Mouse (Mus musculus): ENCODE measurements around the gene Zfp354c. TPM values are rescaled to one million over a fixed set of nuclear protein-coding genes. Genes with fewer than 3 reads are reported as not detected.
A peak's percentile ranks its signal among the peaks of the same experiment; 100 is the strongest.

Gene Zfp354c
- total and polyA plus RNA-seq, 2 experiments from 2014 or later, result 37.1 to 40.8 TPM

GRCm38 (mm10) chr11:50845951-50846350, 18.4 kb upstream of the Zfp354c start:
- no peak overlapping the region for H3K9ac ChIP-seq (replicated peaks; ENCODE audit: low read length)
- WGBS, result 90% methylated on average over 3 of the region's 3 CpGs
- ATAC-seq (no peak), DNase-seq (ENCODE audit: low spot score) (no peak)
- no peak for TF ChIP-seq CTCF (IDR thresholded peaks at IDR 0.05; ENCODE audit: low read depth)
- H3K4me2 ChIP-seq (ENCODE audit: low read depth, low read length), result no peak overlapping the region
- H3K4me3 ChIP-seq (ENCODE audit: low read length), result no peak overlapping the region
- peaks cover 27% of the 10 kb centered on the region for H3K27me3 ChIP-seq (ENCODE audit: insufficient read depth, low read length)
- no peak overlapping the region for H3K27ac ChIP-seq
- H3K36me3 ChIP-seq (ENCODE audit: insufficient read depth, low read length), result no peaks in the 10 kb centered on the region
- H3K4me1 ChIP-seq (ENCODE audit: insufficient read depth, low read length), result peaks cover 8% of the 10 kb centered on the region
- no peaks in the 10 kb centered on the region for H3K9me3 ChIP-seq (ENCODE audit: low read length)

GRCm38 (mm10) chr11:50841023-50841735, 13.7 kb upstream of the Zfp354c start, which contains the start of gene Zfp879:
Gene Zfp879 (minus strand): TSS chr11:50841552.
- peaks cover 9% of the 10 kb centered on the region for H3K4me1 ChIP-seq (ENCODE audit: insufficient read depth, low read length)
- ATAC-seq, result peak; percentile 97
- WGBS, result 16% methylated on average over 22 of the region's 22 CpGs

GRCm38 (mm10) chr11:50835727-50836126, 8.2 kb upstream of the Zfp354c start:
- H3K4me3 ChIP-seq (ENCODE audit: low read length), result no peak overlapping the region
- no peak for ATAC-seq
- H3K27ac ChIP-seq, result no peak overlapping the region
- H3K4me1 ChIP-seq (ENCODE audit: insufficient read depth, low read length), result peaks cover 4% of the 10 kb centered on the region
- TF ChIP-seq CTCF (IDR thresholded peaks at IDR 0.05; ENCODE audit: low read depth), result no peak
- no peak for DNase-seq (ENCODE audit: low spot score)
- WGBS, result 89% methylated on average over 4 of the region's 4 CpGs
- no peaks in the 10 kb centered on the region for H3K27me3 ChIP-seq (ENCODE audit: insufficient read depth, low read length)
- H3K9me3 ChIP-seq (ENCODE audit: low read length), result peaks cover 10% of the 10 kb centered on the region
- H3K4me2 ChIP-seq (ENCODE audit: low read depth, low read length), result no peak overlapping the region
- H3K36me3 ChIP-seq (ENCODE audit: insufficient read depth, low read length), result peaks cover 10% of the 10 kb centered on the region; the same call in 1 of the 2 replicates
- no peak overlapping the region for H3K9ac ChIP-seq (replicated peaks; ENCODE audit: low read length)

More at GRCm38 (mm10) chr11:50841023-50841735, 13.7 kb upstream of the Zfp354c start, which contains the start of gene Zfp879:
- H3K36me3 ChIP-seq (ENCODE audit: insufficient read depth, low read length), result no peaks in the 10 kb centered on the region
- no peak for TF ChIP-seq CTCF (IDR thresholded peaks at IDR 0.05; ENCODE audit: low read depth)
- peak within 1 kb of the TSS; percentile 74; the same call in 1 of the 2 replicates for H3K27ac ChIP-seq
- H3K27me3 ChIP-seq (ENCODE audit: insufficient read depth, low read length), result no peaks in the 10 kb centered on the region
- H3K4me2 ChIP-seq (ENCODE audit: low read depth, low read length), result peak within 1 kb of the TSS; percentile 72
- peak within 1 kb of the TSS; percentile 58 for H3K9ac ChIP-seq (replicated peaks; ENCODE audit: low read length)
- peak within 1 kb of the TSS; percentile 49 for H3K4me3 ChIP-seq (ENCODE audit: low read length)
- H3K9me3 ChIP-seq (ENCODE audit: low read length), result no peaks in the 10 kb centered on the region
- peak; percentile 98 for DNase-seq (ENCODE audit: low spot score)

DNA sequence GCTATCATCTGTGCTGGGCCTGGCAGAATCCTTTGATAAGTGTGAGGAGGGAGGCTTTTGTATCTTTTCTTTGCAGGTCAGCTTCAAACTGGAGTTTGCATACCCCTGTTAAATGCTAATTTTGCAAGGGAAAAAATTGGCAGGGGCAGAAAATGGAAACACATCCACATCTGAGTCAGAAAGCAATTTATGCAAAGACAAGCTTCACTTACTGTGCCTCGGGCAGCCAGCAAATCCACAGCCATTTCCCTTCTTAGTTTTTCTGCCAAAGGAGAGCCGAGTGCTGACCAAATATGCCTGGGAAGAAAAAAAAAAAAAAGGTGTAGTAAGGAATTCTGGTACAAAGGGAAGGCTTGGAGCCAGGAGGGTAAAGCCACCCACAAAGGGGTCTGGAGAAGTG, 1.3 kb downstream of the Zfp354c start:
- Histone ChIP-seq H3K4me2 (ENCODE audit: low read depth, low read length) (peak overlapping the region; percentile 77), H3K9ac (replicated peaks; ENCODE audit: low read length) (peak overlapping the region; percentile 94), H3K9me3 (ENCODE audit: low read length) (no peaks in the 10 kb centered on the region), H3K4me3 (ENCODE audit: low read length) (peak overlapping the region; percentile 90), H3K27me3 (ENCODE audit: insufficient read depth, low read length) (no peaks in the 10 kb centered on the region), H3K27ac (no peak overlapping the region; the same call in 1 of the 2 replicates), H3K4me1 (ENCODE audit: insufficient read depth, low read length) (peaks cover 7% of the 10 kb centered on the region; the same call in 1 of the 2 replicates), H3K36me3 (ENCODE audit: insufficient read depth, low read length) (peaks cover 31% of the 10 kb centered on the region; the same call in 1 of the 2 replicates)
- WGBS, result 38% methylated on average over 2 of the region's 2 CpGs
- no peak for TF ChIP-seq CTCF (IDR thresholded peaks at IDR 0.05; ENCODE audit: low read depth)
- DNase-seq (ENCODE audit: low spot score) (no peak), ATAC-seq (no peak)

GRCm38 (mm10) chr11:50814233-50814632, 13.3 kb downstream of the Zfp354c start:
- DNase-seq (ENCODE audit: low spot score), result no peak
- TF ChIP-seq CTCF (IDR thresholded peaks at IDR 0.05; ENCODE audit: low read depth), result no peak
- no peak for ATAC-seq

DNA sequence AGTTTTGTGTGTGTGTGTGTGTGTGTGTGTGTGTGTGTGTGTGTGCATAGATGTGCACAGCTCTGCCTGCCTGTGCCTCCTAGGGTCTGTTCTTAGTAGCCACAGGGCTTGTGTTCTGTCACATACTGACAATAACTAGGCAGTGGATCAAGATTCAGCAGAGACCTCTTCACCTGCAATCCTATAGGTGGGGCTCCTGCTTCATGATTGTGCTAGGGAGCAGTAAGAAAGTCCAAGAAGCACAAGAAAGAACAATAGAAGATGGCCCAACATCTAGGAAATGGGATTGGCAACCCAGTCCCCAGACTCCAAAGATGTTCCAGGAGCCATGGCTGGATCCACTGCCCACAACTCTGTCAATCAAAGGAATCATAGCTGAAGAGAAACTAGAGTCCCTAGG, 28.7 kb downstream of the Zfp354c start:
- Histone ChIP-seq H3K9me3 (ENCODE audit: low read length) (no peaks in the 10 kb centered on the region), H3K4me1 (ENCODE audit: insufficient read depth, low read length) (no peaks in the 10 kb centered on the region), H3K9ac (replicated peaks; ENCODE audit: low read length) (no peak overlapping the region), H3K27ac (no peak overlapping the region), H3K36me3 (ENCODE audit: insufficient read depth, low read length) (no peaks in the 10 kb centered on the region), H3K4me2 (ENCODE audit: low read depth, low read length) (no peak overlapping the region), H3K27me3 (ENCODE audit: insufficient read depth, low read length) (no peaks in the 10 kb centered on the region), H3K4me3 (ENCODE audit: low read length) (no peak overlapping the region)
- ATAC-seq (no peak), DNase-seq (ENCODE audit: low spot score) (no peak)
- peak; percentile 23 for TF ChIP-seq CTCF (IDR thresholded peaks at IDR 0.05; ENCODE audit: low read depth)

More at GRCm38 (mm10) chr11:50814233-50814632, 13.3 kb downstream of the Zfp354c start:
- H3K36me3 ChIP-seq (ENCODE audit: insufficient read depth, low read length), result peaks cover 46% of the 10 kb centered on the region
- H3K27me3 ChIP-seq (ENCODE audit: insufficient read depth, low read length), result no peaks in the 10 kb centered on the region
- no peaks in the 10 kb centered on the region for H3K4me1 ChIP-seq (ENCODE audit: insufficient read depth, low read length)
- H3K9me3 ChIP-seq (ENCODE audit: low read length), result peaks cover 23% of the 10 kb centered on the region
- no peak overlapping the region for H3K4me2 ChIP-seq (ENCODE audit: low read depth, low read length)
- no peak overlapping the region for H3K4me3 ChIP-seq (ENCODE audit: low read length)
- H3K9ac ChIP-seq (replicated peaks; ENCODE audit: low read length), result no peak overlapping the region
- 97% methylated on average over 4 of the region's 4 CpGs for WGBS
- H3K27ac ChIP-seq, result no peak overlapping the region

DNA sequence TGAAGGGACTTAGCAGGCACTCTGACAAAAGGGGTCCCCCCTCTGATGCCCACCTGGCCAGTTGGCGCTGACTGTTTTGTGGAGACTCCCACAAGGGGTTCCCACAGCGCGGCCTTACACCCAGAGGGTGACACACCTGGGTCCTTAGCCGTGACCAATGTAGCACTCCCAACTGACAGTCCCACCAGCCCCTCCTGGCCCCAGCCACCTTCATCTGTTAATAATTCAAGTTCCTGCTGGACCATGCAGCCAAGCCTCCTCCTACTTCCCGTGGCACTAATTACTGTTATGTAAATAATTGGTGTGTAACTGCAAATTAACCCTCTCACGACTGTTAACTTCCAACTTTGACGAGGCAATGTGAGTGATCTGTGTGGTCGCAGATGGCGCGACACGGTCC, 29.9 kb downstream of the Zfp354c start:
- TF ChIP-seq CTCF (IDR thresholded peaks at IDR 0.05; ENCODE audit: low read depth), result no peak
- no peak overlapping the region for H3K4me2 ChIP-seq (ENCODE audit: low read depth, low read length)
- H3K36me3 ChIP-seq (ENCODE audit: insufficient read depth, low read length), result no peaks in the 10 kb centered on the region
- ATAC-seq, result no peak
- 77% methylated on average over 11 of the region's 11 CpGs for WGBS
- no peak overlapping the region for H3K4me3 ChIP-seq (ENCODE audit: low read length)
- H3K27me3 ChIP-seq (ENCODE audit: insufficient read depth, low read length), result no peaks in the 10 kb centered on the region
- no peak overlapping the region for H3K27ac ChIP-seq
- no peaks in the 10 kb centered on the region for H3K4me1 ChIP-seq (ENCODE audit: insufficient read depth, low read length)
- no peaks in the 10 kb centered on the region for H3K9me3 ChIP-seq (ENCODE audit: low read length)
- no peak overlapping the region for H3K9ac ChIP-seq (replicated peaks; ENCODE audit: low read length)
- DNase-seq (ENCODE audit: low spot score), result no peak

All from hindbrain, postnatal 0 days (tissue).